Mouse (Mus musculus) gastrocnemius, adult 2 months (tissue): ENCODE results near the gene Acot12. TPM values are rescaled to one million over a fixed set of nuclear protein-coding genes. Genes with fewer than 3 reads are reported as not detected.

ENCODE experiments used
- DNase-seq: peaks from one replicate; pipeline ENCODE4 v3.0.0; 2022
- H3K27ac ChIP-seq: fragments of 200-600 bp; 2 replicates; pipeline ENCODE4 v1.8.1; 2022; ENCODE audit warnings: mild to moderate bottlenecking
- H3K4me3 ChIP-seq: fragments of 200-600 bp; 2 replicates; pipeline ENCODE4 v1.8.1; 2022; ENCODE audit warnings: mild to moderate bottlenecking, moderate library complexity
- CTCF ChIP-seq: fragments of 200-600 bp; IDR thresholded peaks from 2 replicates; pipeline ENCODE4 v1.8.1; 2022; ENCODE audit warnings: antibody characterized with exemption, mild to moderate bottlenecking, moderate library complexity
- intact Hi-C: fragments of 180-260 bp; cut with DNase I; formaldehyde crosslinking; loops from one replicate; pipeline ENCODE4 v1.15.1; 2025
- microRNA-seq: library from miRNA; unstranded; fragments of <30 nt; microRNA quantifications from one replicate; pipeline ENCODE4 v1.2.0, GENCODE M21; 2021
- total RNA-seq, 2 experiments: library from RNA; stranded (reverse); gene quantifications; 2 replicates each; pipeline ENCODE4 v1.2.3; 2021

Acot12 gene
- total RNA-seq, 2 experiments from 2014 or later = not detected

GRCm38 (mm10) chr13:91807874-91808575, 66.7 kb downstream of the Acot12 start:
- Histone ChIP-seq H3K4me3 (peak overlapping the region; percentile 86), H3K27ac (peak overlapping the region; percentile 97)
- TF ChIP-seq CTCF = no peak
- intact Hi-C loops = loop anchor here (5.0 to 10.0 kb wide), 3 partner anchors 49 to 343 kb away; partner anchors contain the start of gene Ssbp2
- no peak for DNase-seq

DNA sequence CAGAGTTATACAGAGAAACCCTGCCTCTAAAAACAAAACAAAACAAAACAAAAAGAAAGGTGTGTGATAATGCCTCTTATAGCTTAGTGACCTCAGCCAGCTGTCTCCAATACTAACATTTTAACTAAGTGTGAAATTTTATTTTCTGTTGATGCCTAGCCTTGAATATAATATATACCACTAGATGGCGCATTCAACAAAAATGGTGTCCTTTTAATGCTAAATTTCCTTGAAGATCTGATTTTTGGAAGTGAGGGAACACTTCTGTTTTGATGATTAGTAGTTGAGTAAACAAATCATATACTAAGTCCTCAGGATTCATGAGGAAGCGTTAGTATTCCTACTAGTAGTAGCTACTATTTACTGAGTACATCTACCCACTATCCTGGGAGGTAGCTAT, 68.2 kb downstream of the Acot12 start:
- no peak overlapping the region for H3K4me3 ChIP-seq
- intact Hi-C loops = loop anchor here (5.0 to 10.0 kb wide), 3 partner anchors 48 to 345 kb away; partner anchors contain the start of gene Ssbp2
- no peak overlapping the region for H3K27ac ChIP-seq
- TF ChIP-seq CTCF = peak; percentile 72
- no peak for DNase-seq

DNA sequence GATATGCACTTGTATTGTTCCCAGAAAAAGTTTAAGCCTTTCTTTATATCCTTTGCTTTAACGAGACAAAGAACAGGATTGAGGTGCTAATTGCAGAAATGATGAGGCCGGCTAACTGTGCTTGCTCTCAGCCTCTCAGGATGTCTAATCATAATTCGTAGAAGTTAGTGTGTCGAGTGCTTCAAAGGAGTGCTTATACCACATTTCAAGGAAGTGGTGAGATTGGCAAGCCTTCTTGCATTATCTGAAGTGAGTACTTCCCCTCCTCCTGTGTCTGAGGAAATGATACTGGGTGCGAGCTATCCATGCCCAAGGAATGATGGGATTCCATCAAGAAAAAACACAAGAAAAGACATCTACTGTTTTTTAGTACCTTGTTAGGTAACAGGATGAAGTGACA, 73.4 kb downstream of the Acot12 start:
- no peak overlapping the region for H3K4me3 ChIP-seq
- no peak for DNase-seq
- intact Hi-C loops = no loop called here
- TF ChIP-seq CTCF = no peak
- no peak overlapping the region for H3K27ac ChIP-seq

- intact Hi-C loops = no loop called here
- Histone ChIP-seq H3K4me3 (no peak overlapping the region), H3K27ac (no peak overlapping the region)
- no peak for TF ChIP-seq CTCF
- no peak for DNase-seq
Observed at GRCm38 (mm10) chr13:91823735-91824134, 82.4 kb downstream of the Acot12 start.

- peak; percentile 73 for DNase-seq
- no peak for TF ChIP-seq CTCF
- Histone ChIP-seq H3K4me3 (peak overlapping the region; percentile 25; the same call in 1 of the 2 replicates), H3K27ac (peak overlapping the region; percentile 52)
- intact Hi-C loops = no loop called here
Observed at GRCm38 (mm10) chr13:91824845-91825550, 83.7 kb downstream of the Acot12 start.

DNA sequence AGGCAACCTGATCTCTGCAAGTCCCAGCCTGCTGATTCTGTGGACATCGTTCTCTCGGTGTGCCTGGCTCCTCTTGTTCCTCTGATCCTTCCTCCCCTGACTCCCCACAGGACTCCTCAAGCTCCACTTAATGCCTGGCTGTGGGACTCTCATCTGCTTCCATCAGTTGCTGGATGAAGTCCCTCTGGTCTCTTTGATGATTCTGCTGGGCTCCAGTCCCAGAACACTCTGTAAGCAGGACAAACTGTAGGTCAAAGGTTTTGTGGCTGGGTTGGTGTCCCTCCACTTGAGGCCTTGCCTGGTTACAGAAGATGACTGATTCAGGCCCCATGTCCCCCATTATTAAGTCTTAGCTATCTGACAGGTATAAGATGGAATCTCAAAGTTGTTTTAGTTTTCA, 84.8 kb downstream of the Acot12 start:
- intact Hi-C loops = no loop called here
- peak; percentile 34 for DNase-seq

DNA sequence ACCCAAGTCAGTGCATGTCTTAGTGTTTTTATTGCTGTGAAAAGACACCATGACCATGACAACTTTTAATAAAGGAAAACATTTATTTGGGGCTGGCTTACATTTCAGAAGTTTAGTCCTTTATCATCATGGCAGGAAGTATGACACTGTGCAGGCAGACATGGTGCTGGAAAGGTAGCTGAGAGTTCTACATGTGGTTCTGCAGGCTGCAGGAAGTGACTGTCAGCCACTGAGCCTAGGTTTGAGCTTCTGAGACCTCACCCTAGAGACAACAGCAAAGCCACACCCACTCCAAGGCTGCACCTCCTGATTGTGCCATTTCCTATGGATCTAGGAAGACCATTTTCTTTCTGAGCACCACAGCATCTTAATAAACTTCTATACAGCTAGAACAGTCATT, 86.6 kb downstream of the Acot12 start:
- H3K4me3 ChIP-seq = no peak overlapping the region
- H3K27ac ChIP-seq = no peak overlapping the region
- no peak for TF ChIP-seq CTCF
- DNase-seq = no peak
- intact Hi-C loops = no loop called here

More for the DNA sequence above, 84.8 kb downstream of the Acot12 start:
- TF ChIP-seq CTCF = no peak
- no peak overlapping the region for H3K4me3 ChIP-seq
- H3K27ac ChIP-seq = peak overlapping the region; percentile 52

Small RNAs within 50 kb of the gene (microRNA-seq; reads per million reads assigned to microRNA genes)
- gene Gm27656 = not detected

Other genes with a start within 250 kb of the Acot12 start
- 10 to 100 TPM; 11.5 to 13.0 TPM for gene Zcchc9, start 66.2 kb downstream of the Acot12 start, total RNA-seq
- 1,000 to 10,000 TPM; 1,040 to 2,126 TPM for gene Ckmt2, start 135.4 kb downstream of the Acot12 start, total RNA-seq